Mouse (Mus musculus) embryonic facial prominence, embryonic 11.5 days (tissue): Measurements from ENCODE around the gene Pkdcc. TPM values are rescaled to one million over a fixed set of nuclear protein-coding genes. Genes with fewer than 3 reads are reported as not detected.

Experiments
- ATAC-seq: fragments of 200-750 bp; cut with Nextera tagmentation; replicated peaks from 2 replicates; pipeline ENCODE4 v1.8.0; 2017; ENCODE audit warnings: low read depth; ENCODE audit not compliant: insufficient number of reproducible peaks, low FRiP score, low TSS enrichment
- DNase-seq: peaks from one replicate; pipeline ENCODE4 v3.0.0-alpha.2; 2015; ENCODE audit warnings: low spot score
- H3K27ac ChIP-seq: fragments of 300-500 bp; sonication (generic); replicated peaks from 2 replicates; pipeline ENCODE4 v1.5.1; 2014; ENCODE audit warnings: mild to moderate bottlenecking, low read depth, low read length, control low read depth
- H3K27me3 ChIP-seq: fragments of 300-500 bp; sonication (generic); 2 replicates; pipeline ENCODE4 v1.6.1; 2014; ENCODE audit warnings: mild to moderate bottlenecking, low read length, moderate library complexity, mixed read lengths; ENCODE audit not compliant: control insufficient read depth, insufficient read depth
- H3K36me3 ChIP-seq: fragments of 300-500 bp; sonication (generic); replicated peaks from 2 replicates; pipeline ENCODE4 v1.6.1; 2014; ENCODE audit warnings: low read depth, mild to moderate bottlenecking, low read length, moderate library complexity, mixed read lengths; ENCODE audit not compliant: control insufficient read depth, insufficient read depth
- H3K4me1 ChIP-seq: fragments of 300-500 bp; sonication (generic); 2 replicates; pipeline ENCODE4 v1.6.1; 2014; ENCODE audit warnings: low read length, mixed read lengths; ENCODE audit not compliant: control insufficient read depth, insufficient read depth
- H3K4me2 ChIP-seq: fragments of 300-500 bp; sonication (generic); 2 replicates; pipeline ENCODE4 v1.6.1; 2014; ENCODE audit warnings: low read depth, mild to moderate bottlenecking, control low read depth, low read length, moderate library complexity
- H3K4me3 ChIP-seq: fragments of 300-500 bp; sonication (generic); 2 replicates; pipeline ENCODE4 v1.5.1; 2014; ENCODE audit warnings: low read depth, low read length, control low read depth
- H3K9ac ChIP-seq: fragments of 300-500 bp; sonication (generic); replicated peaks from 2 replicates; pipeline ENCODE4 v1.6.1; 2014; ENCODE audit warnings: mild to moderate bottlenecking, control low read depth, low read length
- H3K9me3 ChIP-seq: fragments of 300-500 bp; sonication (generic); replicated peaks from 2 replicates; pipeline ENCODE4 v1.6.1; 2016; ENCODE audit warnings: mild to moderate bottlenecking, low read length, inconsistent platforms, mixed read lengths; ENCODE audit not compliant: control insufficient read depth
- WGBS: fragments of 180-500 bp; shearing (Covaris S2); extraction: QIAGEN DNeasy Blood & Tissue Kit; methylation state at CpG from one replicate; pipeline ENCODE4 v1.1.7; 2014; 5-methylcytosine and 5-hydroxymethylcytosine counted together
- polyA plus RNA-seq: library from polyadenylated mRNA; unstranded; fragments of >200 nt; fragmentation: Nextera tagmentation; extraction: Ambion mirVana; gene quantifications from 2 replicates; pipeline ENCODE4 v1.2.1, GENCODE M21; 2014

Pkdcc gene
- polyA plus RNA-seq, 1 experiment from 2014 or later = 23.4 TPM

DNA sequence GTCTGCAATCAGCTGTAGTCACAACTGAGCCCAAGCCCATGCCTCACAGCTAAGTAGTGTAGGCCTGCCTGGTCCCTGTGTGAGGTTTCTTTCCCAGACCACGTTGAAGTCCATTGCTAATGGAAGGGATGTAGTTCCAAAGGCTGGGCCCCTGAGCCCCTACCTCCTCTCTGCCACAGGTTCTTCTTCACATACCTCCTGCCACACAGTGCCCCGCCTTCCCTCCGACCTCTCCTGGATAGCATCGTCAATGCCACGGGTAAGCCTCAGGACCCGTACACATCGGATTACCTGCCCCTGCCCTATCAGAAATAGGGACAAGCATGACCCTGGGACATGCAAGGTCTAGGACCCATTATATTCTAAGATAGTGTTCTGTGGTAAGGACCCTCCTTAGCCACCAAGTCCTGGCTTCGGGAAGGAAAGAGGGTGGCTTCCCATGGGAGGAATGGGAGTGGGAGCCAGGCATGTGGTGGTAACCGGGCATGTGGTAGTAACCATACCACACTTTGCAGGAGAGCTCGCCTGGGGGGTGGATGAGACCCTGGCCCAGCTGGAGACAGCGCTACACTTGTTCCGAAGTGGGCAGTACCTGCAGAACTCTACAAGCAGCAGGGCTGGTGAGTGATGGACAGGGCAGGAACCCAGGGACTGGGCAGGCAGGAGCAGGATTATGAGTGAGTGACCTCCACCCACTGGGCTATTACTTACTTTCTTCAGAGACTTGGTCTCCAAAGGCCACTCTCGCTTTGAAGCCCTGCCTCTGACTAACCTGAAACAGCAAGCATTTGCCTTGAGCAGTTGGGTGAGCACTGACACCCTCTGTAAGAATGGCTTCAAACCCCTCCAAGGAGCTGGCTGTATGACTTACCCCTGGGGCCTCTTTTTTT lies 6.8 kb downstream of the Pkdcc start:
- Histone ChIP-seq H3K4me1 (no peaks in the 10 kb centered on the region; the same call in 1 of the 2 replicates), H3K27ac (no peak overlapping the region), H3K36me3 (no peaks in the 10 kb centered on the region; the same call in 1 of the 2 replicates), H3K9me3 (no peaks in the 10 kb centered on the region), H3K4me2 (no peak overlapping the region), H3K27me3 (no peaks in the 10 kb centered on the region), H3K4me3 (no peak overlapping the region), H3K9ac (no peak overlapping the region)
- DNase-seq (no peak), ATAC-seq (no peak)
- 81% methylated on average over 13 of the region's 13 CpGs for WGBS

DNA sequence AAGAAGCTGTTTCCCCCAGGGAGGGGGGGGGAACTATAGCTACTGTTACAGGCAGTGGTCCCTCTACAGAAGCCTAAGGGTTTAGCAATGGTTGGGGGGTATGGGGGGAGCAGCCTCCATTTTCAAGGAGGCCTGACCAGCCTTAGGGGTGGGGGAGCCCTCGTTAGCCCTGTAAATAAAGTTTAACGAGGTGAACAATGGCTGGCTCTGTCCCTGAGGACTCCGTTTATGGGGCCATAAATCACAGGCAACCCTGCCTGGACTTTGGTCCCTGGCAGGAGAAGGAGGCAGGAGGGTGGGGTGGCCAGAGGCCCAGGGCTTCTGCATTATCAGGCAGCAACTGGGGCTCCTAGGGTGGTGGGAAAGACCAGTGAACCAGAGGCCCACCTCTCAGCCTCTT lies 7.6 kb downstream of the Pkdcc start:
- Histone ChIP-seq H3K9me3 (no peaks in the 10 kb centered on the region), H3K4me3 (no peak overlapping the region), H3K27ac (no peak overlapping the region), H3K36me3 (no peaks in the 10 kb centered on the region; the same call in 1 of the 2 replicates), H3K4me1 (no peaks in the 10 kb centered on the region; the same call in 1 of the 2 replicates), H3K27me3 (no peaks in the 10 kb centered on the region), H3K9ac (no peak overlapping the region), H3K4me2 (no peak overlapping the region)
- DNase-seq (no peak), ATAC-seq (no peak)
- WGBS = 46% methylated on average over 3 of the region's 3 CpGs

DNA sequence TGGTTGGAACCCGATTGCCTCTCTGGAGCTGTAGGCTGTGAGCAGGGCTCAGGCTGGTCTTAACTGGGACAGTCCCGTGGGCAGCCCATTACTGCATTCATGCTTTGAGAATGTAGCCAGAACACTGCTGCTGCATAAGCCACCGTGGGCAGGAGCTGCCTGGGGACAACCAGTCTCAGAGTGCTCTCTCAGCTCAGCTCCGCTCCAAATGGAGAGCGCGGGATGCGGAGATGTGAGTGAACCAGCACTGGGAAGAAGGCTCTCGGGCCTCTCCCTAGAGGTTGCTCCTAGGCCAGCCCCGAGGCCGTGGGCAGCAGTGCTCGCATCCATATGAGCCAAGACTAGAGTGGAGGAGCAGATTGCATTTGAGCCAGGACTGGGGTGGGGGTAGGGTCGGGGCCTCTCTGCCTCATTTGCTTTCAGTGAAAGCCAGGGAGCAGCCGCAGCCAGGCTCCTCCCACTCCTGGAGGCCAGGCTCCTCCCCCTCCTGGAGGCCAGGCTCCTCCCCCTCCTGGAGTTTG lies 9.4 kb downstream of the Pkdcc start:
- Histone ChIP-seq H3K4me1 (no peaks in the 10 kb centered on the region), H3K27me3 (no peaks in the 10 kb centered on the region), H3K4me3 (no peak overlapping the region), H3K4me2 (no peak overlapping the region; the same call in 1 of the 2 replicates), H3K27ac (no peak overlapping the region), H3K36me3 (no peaks in the 10 kb centered on the region; the same call in 1 of the 2 replicates), H3K9me3 (no peaks in the 10 kb centered on the region), H3K9ac (no peak overlapping the region)
- 64% methylated on average over 13 of the region's 13 CpGs for WGBS
- ATAC-seq (peak; percentile 47; the same call in 1 of the 2 replicates), DNase-seq (no peak)

DNA sequence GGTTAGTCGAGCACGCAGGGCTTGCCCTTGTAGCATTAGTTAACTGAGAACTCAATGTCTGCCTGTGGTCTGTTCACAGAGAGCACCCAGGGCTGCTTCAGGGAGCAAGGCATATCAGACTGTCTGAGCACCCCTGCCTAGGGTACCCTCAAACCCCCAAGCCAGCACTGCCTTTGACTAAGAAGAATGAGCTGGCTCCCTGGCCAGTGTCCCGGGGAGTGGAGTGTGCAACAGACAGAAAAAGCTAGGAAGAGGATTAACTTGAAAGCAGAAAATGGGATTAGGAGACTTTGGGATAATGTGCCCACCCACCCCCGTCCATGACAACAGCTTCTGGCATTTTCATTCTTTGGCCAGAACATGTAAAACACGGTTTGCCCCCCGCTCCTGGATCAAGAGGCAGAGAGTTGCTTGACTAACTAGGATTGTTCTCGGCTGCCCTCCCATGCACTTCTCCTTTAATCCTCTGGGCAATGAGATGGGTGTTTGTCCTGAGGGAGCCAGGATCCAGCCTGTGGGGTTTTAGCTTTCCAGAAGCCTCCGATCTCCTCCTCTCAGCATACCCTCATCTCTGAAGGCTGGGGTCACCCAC lies 11.4 kb downstream of the Pkdcc start:
- Histone ChIP-seq H3K27ac (no peak overlapping the region), H3K27me3 (no peaks in the 10 kb centered on the region), H3K9me3 (no peaks in the 10 kb centered on the region), H3K4me3 (no peak overlapping the region), H3K4me1 (no peaks in the 10 kb centered on the region), H3K36me3 (no peaks in the 10 kb centered on the region; the same call in 1 of the 2 replicates), H3K4me2 (no peak overlapping the region), H3K9ac (no peak overlapping the region)
- DNase-seq = no peak
- no peak for ATAC-seq
- WGBS = 58% methylated on average over 8 of the region's 8 CpGs

DNA sequence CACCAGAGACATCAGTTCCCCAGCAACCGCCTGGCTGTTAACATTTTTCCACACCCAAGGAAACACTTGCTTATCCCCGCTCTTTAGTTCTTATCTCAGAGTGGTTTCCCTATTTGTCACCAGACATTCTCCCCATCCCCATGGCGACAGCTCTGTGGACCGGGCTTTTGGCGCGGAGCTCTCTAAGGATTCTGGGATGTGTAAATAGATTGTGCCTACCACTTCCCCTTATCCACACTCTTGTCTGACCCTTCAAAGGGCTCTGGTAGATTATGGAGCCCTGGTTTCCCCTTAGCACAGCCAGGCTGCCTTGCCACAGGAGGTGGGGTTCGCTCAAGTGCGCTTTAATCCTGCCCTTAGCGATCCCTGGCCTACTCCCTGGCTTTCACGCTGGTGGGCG lies 16.3 kb downstream of the Pkdcc start:
- Histone ChIP-seq H3K27me3 (no peaks in the 10 kb centered on the region), H3K36me3 (no peaks in the 10 kb centered on the region), H3K4me3 (no peak overlapping the region), H3K4me2 (no peak overlapping the region), H3K4me1 (no peaks in the 10 kb centered on the region), H3K9ac (no peak overlapping the region), H3K27ac (no peak overlapping the region), H3K9me3 (no peaks in the 10 kb centered on the region)
- ATAC-seq (no peak), DNase-seq (no peak)
- WGBS = 69% methylated on average over 11 of the region's 11 CpGs

DNA sequence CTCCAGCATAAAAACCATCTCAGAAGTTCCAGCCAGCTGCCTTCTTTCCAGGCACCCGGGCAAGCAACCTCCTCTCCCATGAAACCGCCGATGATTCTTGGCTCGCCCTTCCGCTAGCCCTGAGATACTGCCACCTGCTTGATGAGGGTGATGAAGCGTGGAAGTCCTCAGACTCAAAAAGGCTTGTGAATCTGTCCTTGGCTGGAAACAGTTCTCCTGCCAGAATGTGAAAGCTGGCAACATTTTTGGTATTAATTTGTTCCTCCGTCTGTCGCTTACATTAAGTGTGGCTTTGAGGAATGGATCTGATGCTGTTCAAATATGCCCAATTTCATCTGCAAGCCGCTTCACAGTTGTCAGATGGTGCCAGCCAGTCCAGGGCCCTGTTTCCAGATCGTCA lies 20.1 kb downstream of the Pkdcc start:
- H3K36me3 ChIP-seq = no peaks in the 10 kb centered on the region
- no peak overlapping the region for H3K4me3 ChIP-seq
- DNase-seq (no peak), ATAC-seq (no peak)
- no peaks in the 10 kb centered on the region for H3K27me3 ChIP-seq
- WGBS = 91% methylated on average over 10 of the region's 10 CpGs
- H3K4me1 ChIP-seq = no peaks in the 10 kb centered on the region
- H3K4me2 ChIP-seq = no peak overlapping the region
- no peak overlapping the region for H3K27ac ChIP-seq
- H3K9ac ChIP-seq = no peak overlapping the region
- no peaks in the 10 kb centered on the region for H3K9me3 ChIP-seq

DNA sequence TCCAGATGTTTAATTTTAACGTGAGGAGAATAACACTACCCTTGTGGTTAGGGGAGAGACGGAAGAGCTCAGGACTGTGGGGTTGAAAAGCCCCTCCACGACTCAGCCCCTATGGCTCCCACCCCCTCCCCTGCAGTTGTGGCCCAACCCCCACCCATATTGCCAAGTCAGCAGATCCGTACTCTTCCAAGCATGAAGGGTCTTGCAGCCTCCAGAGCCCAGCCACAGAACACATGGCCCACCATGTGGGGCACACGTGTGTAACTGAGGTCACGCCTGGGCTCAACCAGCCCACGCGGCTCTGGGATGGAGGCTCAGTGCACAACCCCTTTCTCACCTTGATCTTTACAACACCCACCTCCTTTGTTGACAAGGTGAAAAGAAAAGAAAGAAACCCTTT lies 21.1 kb downstream of the Pkdcc start:
- H3K27me3 ChIP-seq = no peaks in the 10 kb centered on the region
- no peak overlapping the region for H3K27ac ChIP-seq
- no peak overlapping the region for H3K4me3 ChIP-seq
- no peak overlapping the region for H3K9ac ChIP-seq
- H3K9me3 ChIP-seq = no peaks in the 10 kb centered on the region
- no peak overlapping the region for H3K4me2 ChIP-seq
- no peaks in the 10 kb centered on the region for H3K36me3 ChIP-seq
- no peaks in the 10 kb centered on the region for H3K4me1 ChIP-seq
- no peak for DNase-seq
- ATAC-seq = no peak
- 71% methylated on average over 8 of the region's 8 CpGs for WGBS
